Comparison of ENCODE assay signal across 22 mouse cellular contexts in genomic region chr2:132927298-132927697, GRCm38 (mm10). TPM values are rescaled to one million over a fixed set of nuclear protein-coding genes. Genes with fewer than 3 reads are reported as not detected.
DNase-seq lines count a peak whose midpoint lies in the region; ATAC-seq lines count a peak whose summit lies in the region.
"Had no signal": no experiment of that assay in that cellular context is flagged by ENCODE, and none has a peak within 500 bp of the region (broad histone marks: within the 10 kb centered on the region; RNA-seq: fewer than 3 reads in every experiment).

No protein-coding gene starts in this region.

- no peaks in the 10 kb centered on the region for H3K9me3 ChIP-seq in forebrain, embryonic 15.5 days
- 0 out of 2 replicates have a peak, but pooled peaks cover 3% of the 10 kb centered on the region for H3K9me3 ChIP-seq in forebrain, embryonic 12.5 days
- no peaks in the 10 kb centered on the region for H3K9me3 ChIP-seq in forebrain, embryonic 16.5 days (ENCODE audit: control insufficient read depth, low read length)
- H3K9me3 ChIP-seq: embryonic facial prominence, embryonic 10.5 days; G1E; heart, embryonic 13.5 days had no signal

- no peaks in the 10 kb centered on the region for H3K27me3 ChIP-seq in forebrain, embryonic 15.5 days
- no peaks in the 10 kb centered on the region for H3K27me3 ChIP-seq in forebrain, embryonic 12.5 days
- no peaks in the 10 kb centered on the region for H3K27me3 ChIP-seq in forebrain, embryonic 16.5 days (replicated peaks; ENCODE audit: control insufficient read depth, insufficient read depth, low read length)
- H3K27me3 ChIP-seq: heart, embryonic 13.5 days had no signal

- no peak overlapping the region for H3K4me3 ChIP-seq in forebrain, embryonic 15.5 days
- no peak overlapping the region for H3K4me3 ChIP-seq in forebrain, embryonic 12.5 days (replicated peaks)
- no peak overlapping the region for H3K4me3 ChIP-seq in forebrain, embryonic 16.5 days (replicated peaks; ENCODE audit: low read length)
- H3K4me3 ChIP-seq: embryonic facial prominence, embryonic 10.5 days; heart, embryonic 13.5 days had no signal

- H3K4me1 ChIP-seq in forebrain, embryonic 15.5 days, result 0 out of 2 replicates have a peak, but pooled peaks cover 7% of the 10 kb centered on the region
- no peaks in the 10 kb centered on the region for H3K4me1 ChIP-seq in forebrain, embryonic 12.5 days
- H3K4me1 ChIP-seq in forebrain, embryonic 16.5 days (replicated peaks; ENCODE audit: control insufficient read depth, insufficient read depth, low read length), result no peaks in the 10 kb centered on the region; the same call in 1 of the 2 replicates
- H3K4me1 ChIP-seq: embryonic facial prominence, embryonic 10.5 days had no signal

- DNase-seq in left cerebral cortex, postnatal 4 days, result peak; percentile 41
- DNase-seq in left cerebral cortex, adult 11 months (ENCODE audit: low spot score), result no peak
- DNase-seq in liver, result no peak
- DNase-seq in kidney, postnatal 14 days, result no peak
- DNase-seq: adrenal gland, adult 8-10 months; adrenal gland, postnatal 36 days; cerebellum, adult 11-12 months; cerebellum, adult 9-10 months; cerebellum, postnatal 36 days; gastrocnemius, postnatal 36 days; heart, adult 11 months; heart, postnatal 36 days had no signal

- H3K27ac ChIP-seq in forebrain, embryonic 15.5 days (replicated peaks), result peak overlapping the region; percentile 59
- H3K27ac ChIP-seq in forebrain, embryonic 12.5 days, result no peak overlapping the region
- peak overlapping the region; percentile 55 for H3K27ac ChIP-seq in forebrain, embryonic 16.5 days (ENCODE audit: low read length)
- H3K27ac ChIP-seq: embryonic facial prominence, embryonic 10.5 days; heart, embryonic 13.5 days; hindbrain, embryonic 14.5 days had no signal

- H3K4me2 ChIP-seq in forebrain, embryonic 15.5 days (replicated peaks), result no peak overlapping the region
- no peak overlapping the region for H3K4me2 ChIP-seq in forebrain, embryonic 12.5 days
- H3K4me2 ChIP-seq in forebrain, embryonic 16.5 days (ENCODE audit: low read length), result no peak overlapping the region
- H3K4me2 ChIP-seq: heart, embryonic 13.5 days; hindbrain, embryonic 14.5 days had no signal

- 68% methylated on average over 2 of the region's 2 CpGs for WGBS in forebrain, embryonic 15.5 days
- WGBS in forebrain, embryonic 12.5 days, result 74% methylated on average over 2 of the region's 2 CpGs
- 51% methylated on average over 2 of the region's 2 CpGs for WGBS in forebrain, embryonic 16.5 days

- no peaks in the 10 kb centered on the region for H3K36me3 ChIP-seq in forebrain, embryonic 15.5 days
- no peaks in the 10 kb centered on the region for H3K36me3 ChIP-seq in forebrain, embryonic 12.5 days (replicated peaks)
- no peaks in the 10 kb centered on the region for H3K36me3 ChIP-seq in forebrain, embryonic 16.5 days (ENCODE audit: control insufficient read depth, insufficient read depth)
- H3K36me3 ChIP-seq: embryonic facial prominence, embryonic 10.5 days; G1E; heart, embryonic 13.5 days had no signal

- intact Hi-C loops in left cerebral cortex, postnatal 4 days (cut with DNase I), result no loop called here

- peak; percentile 80; the same call in 1 of the 2 replicates for ATAC-seq in forebrain, embryonic 15.5 days (replicated peaks)
- no peak for ATAC-seq in forebrain, embryonic 12.5 days (ENCODE audit: low FRiP score)
- ATAC-seq in forebrain, embryonic 16.5 days, result peak; percentile 70
- ATAC-seq: intestine, embryonic 16.5 days had no signal

- no peak overlapping the region for H3K9ac ChIP-seq in forebrain, embryonic 15.5 days (replicated peaks)
- H3K9ac ChIP-seq in forebrain, embryonic 12.5 days, result no peak overlapping the region
- no peak overlapping the region for H3K9ac ChIP-seq in forebrain, embryonic 16.5 days (replicated peaks; ENCODE audit: low read depth, low read length)
- H3K9ac ChIP-seq: heart, embryonic 13.5 days; hindbrain, embryonic 14.5 days had no signal

RNA-seq across cellular contexts. Expression of gene Fermt1, which starts 18.4 kb away (rescaled TPM):
- polyA plus RNA-seq in forebrain, embryonic 15.5 days (2015; fragmentation: Nextera tagmentation; extraction: Ambion mirVana), result not detected in 2 replicates
- 0.83 and 0.92 TPM in 2 replicates for polyA plus RNA-seq in forebrain, embryonic 12.5 days (2016; fragmentation: Nextera tagmentation; extraction: Ambion mirVana)
- total RNA-seq in left cerebral cortex, postnatal 4 days (2021), result not detected
- not detected in 2 replicates for polyA plus RNA-seq in forebrain, embryonic 16.5 days (2015; fragmentation: Nextera tagmentation; extraction: Ambion mirVana)
- total RNA-seq: adrenal gland, adult 8-10 months; adrenal gland, postnatal 36 days; gastrocnemius, postnatal 36 days; heart, postnatal 36 days had no signal
- polyA plus RNA-seq: G1E; heart, postnatal 0 days; hindbrain, embryonic 14.5 days had no signal

RNA-seq across cellular contexts. Expression of gene Lrrn4, which starts 46.6 kb away (rescaled TPM):
- polyA plus RNA-seq in forebrain, embryonic 15.5 days (2015; fragmentation: Nextera tagmentation; extraction: Ambion mirVana), result 0.06 and 0.19 TPM in 2 replicates
- polyA plus RNA-seq in forebrain, embryonic 12.5 days (2016; fragmentation: Nextera tagmentation; extraction: Ambion mirVana), result 0.08 and 0.10 TPM in 2 replicates
- under 1 TPM; 0.22 to 0.36 TPM for total RNA-seq in left cerebral cortex, postnatal 4 days (2021)
- 0.22 and 0.25 TPM in 2 replicates for polyA plus RNA-seq in forebrain, embryonic 16.5 days (2015; fragmentation: Nextera tagmentation; extraction: Ambion mirVana)
- total RNA-seq: gastrocnemius, adult 8-10 months had no signal
- polyA plus RNA-seq: G1E had no signal
